Mouse (Mus musculus): ENCODE data around the gene Arsb. TPM values are rescaled to one million over a fixed set of nuclear protein-coding genes. Genes with fewer than 3 reads are reported as not detected.
"Not testable (repeated sequence)": the region's sequence is repeated elsewhere in the genome, so short reads cannot be mapped to it uniquely, and the experiment has no call there.

Arsb gene
- polyA plus RNA-seq, 1 experiment from 2014 or later, result 7.0 TPM

DNA sequence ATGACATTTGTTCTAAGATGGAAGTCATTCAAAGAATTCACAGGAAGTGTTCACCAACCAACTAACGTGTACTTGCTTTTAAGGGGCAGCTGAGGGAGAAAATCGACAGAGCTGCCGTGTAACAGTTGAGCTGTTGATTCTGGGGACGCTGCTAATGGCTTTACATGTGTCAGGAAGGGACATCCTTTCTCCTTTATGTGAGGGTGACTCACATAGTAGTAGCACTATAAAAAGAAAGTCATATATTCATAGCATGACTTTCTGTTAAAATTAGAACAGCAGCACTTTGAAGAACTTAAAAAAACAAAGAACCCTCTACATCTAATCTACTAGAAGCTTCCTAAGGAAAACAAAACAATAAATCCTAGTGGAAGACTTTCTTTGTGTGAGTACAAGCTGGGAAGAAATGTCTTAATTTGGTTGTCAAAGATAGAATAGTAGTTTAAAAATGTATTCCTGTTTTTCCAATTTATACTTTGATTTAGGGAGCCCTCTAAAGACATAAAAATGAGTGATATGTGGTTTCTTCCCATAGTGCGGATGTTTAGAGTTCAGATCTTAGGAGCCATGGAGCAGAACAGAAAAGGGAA, 25.7 kb downstream of the Arsb start:
- H3K9me3 ChIP-seq (ENCODE audit: control insufficient read depth, low read length), result no peaks in the 10 kb centered on the region
- no peaks in the 10 kb centered on the region for H3K4me1 ChIP-seq (replicated peaks; ENCODE audit: control insufficient read depth, insufficient read depth, low read length)
- DNase-seq (ENCODE audit: low spot score) (no peak), ATAC-seq (ENCODE audit: low FRiP score) (no peak)
- H3K9ac ChIP-seq (ENCODE audit: low read depth, low read length), result no peak overlapping the region
- no peaks in the 10 kb centered on the region for H3K36me3 ChIP-seq (ENCODE audit: control insufficient read depth, insufficient read depth, low read length)
- H3K27me3 ChIP-seq (ENCODE audit: control insufficient read depth, insufficient read depth, low read length), result no peaks in the 10 kb centered on the region
- 76% methylated on average over 5 of the region's 5 CpGs for WGBS
- no peak overlapping the region for H3K27ac ChIP-seq (ENCODE audit: low read depth, low read length)
- H3K4me2 ChIP-seq (replicated peaks; ENCODE audit: low read depth, low read length), result no peak overlapping the region
- no peak overlapping the region for H3K4me3 ChIP-seq (ENCODE audit: low read depth, low read length)

DNA sequence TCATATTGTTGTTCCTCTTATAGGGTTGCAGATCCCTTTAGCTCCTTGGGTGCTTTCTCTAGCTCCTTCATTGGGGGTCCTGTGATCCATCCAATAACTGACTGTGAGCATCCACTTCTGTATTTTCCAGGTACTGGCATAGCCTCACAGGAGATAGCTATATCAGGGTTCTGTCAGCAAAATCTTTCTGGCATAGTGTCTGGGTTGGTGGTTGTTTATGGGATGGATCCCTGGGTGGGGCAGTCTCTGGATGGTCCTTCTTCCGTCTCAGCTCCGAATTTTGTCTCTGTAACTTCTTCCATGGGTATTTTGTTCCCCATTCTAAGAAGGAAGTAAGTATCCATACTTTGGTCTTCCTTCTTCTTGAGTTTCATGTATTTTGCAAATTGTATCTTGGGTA, 38.9 kb downstream of the Arsb start:
- not testable (repeated sequence) for H3K9ac ChIP-seq (ENCODE audit: low read depth, low read length); H3K4me1 ChIP-seq (replicated peaks; ENCODE audit: control insufficient read depth, insufficient read depth, low read length); ATAC-seq (ENCODE audit: low FRiP score); H3K27ac ChIP-seq (ENCODE audit: low read depth, low read length); H3K4me2 ChIP-seq (replicated peaks; ENCODE audit: low read depth, low read length); H3K27me3 ChIP-seq (ENCODE audit: control insufficient read depth, insufficient read depth, low read length); H3K9me3 ChIP-seq (ENCODE audit: control insufficient read depth, low read length); H3K36me3 ChIP-seq (ENCODE audit: control insufficient read depth, insufficient read depth, low read length); H3K4me3 ChIP-seq (ENCODE audit: low read depth, low read length); DNase-seq (ENCODE audit: low spot score)
- 73% methylated on average over 2 of the region's 2 CpGs for WGBS

DNA sequence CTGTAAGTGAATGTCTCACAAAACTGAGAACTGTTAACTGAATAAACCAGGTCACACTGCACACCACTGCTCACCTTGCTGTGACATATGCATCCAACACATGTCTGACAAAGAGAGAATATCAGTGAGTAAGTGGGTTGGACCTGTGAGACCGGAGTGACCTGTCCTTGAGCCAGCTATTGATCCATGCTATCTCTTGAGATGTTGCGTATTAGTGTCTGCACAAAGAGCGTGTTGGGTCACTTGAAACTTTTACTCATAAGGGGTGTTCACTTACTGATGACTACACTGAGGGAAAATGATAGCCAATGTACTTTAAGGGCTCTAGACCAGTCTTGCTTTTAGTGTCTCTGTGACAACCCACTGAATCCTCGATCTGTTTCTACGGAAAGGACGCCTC, 42.7 kb downstream of the Arsb start:
- no peak overlapping the region for H3K9ac ChIP-seq (ENCODE audit: low read depth, low read length)
- no peaks in the 10 kb centered on the region for H3K4me1 ChIP-seq (replicated peaks; ENCODE audit: control insufficient read depth, insufficient read depth, low read length)
- no peak overlapping the region for H3K4me3 ChIP-seq (ENCODE audit: low read depth, low read length)
- no peak overlapping the region for H3K4me2 ChIP-seq (replicated peaks; ENCODE audit: low read depth, low read length)
- no peak overlapping the region for H3K27ac ChIP-seq (ENCODE audit: low read depth, low read length)
- H3K9me3 ChIP-seq (ENCODE audit: control insufficient read depth, low read length), result no peaks in the 10 kb centered on the region
- no peaks in the 10 kb centered on the region for H3K36me3 ChIP-seq (ENCODE audit: control insufficient read depth, insufficient read depth, low read length)
- no peaks in the 10 kb centered on the region for H3K27me3 ChIP-seq (ENCODE audit: control insufficient read depth, insufficient read depth, low read length)
- DNase-seq (ENCODE audit: low spot score), result no peak
- WGBS, result 98% methylated on average over 6 of the region's 6 CpGs
- ATAC-seq (ENCODE audit: low FRiP score), result no peak

GRCm38 (mm10) chr13:93814676-93815075, 43.2 kb downstream of the Arsb start:
- no peak for DNase-seq (ENCODE audit: low spot score)
- 93% methylated on average over 12 of the region's 12 CpGs for WGBS

GRCm38 (mm10) chr13:93815128-93815527, 43.7 kb downstream of the Arsb start:
- Histone ChIP-seq H3K27ac (ENCODE audit: low read depth, low read length) (no peak overlapping the region), H3K4me2 (replicated peaks; ENCODE audit: low read depth, low read length) (no peak overlapping the region), H3K36me3 (ENCODE audit: control insufficient read depth, insufficient read depth, low read length) (no peaks in the 10 kb centered on the region), H3K27me3 (ENCODE audit: control insufficient read depth, insufficient read depth, low read length) (no peaks in the 10 kb centered on the region), H3K4me1 (replicated peaks; ENCODE audit: control insufficient read depth, insufficient read depth, low read length) (no peaks in the 10 kb centered on the region), H3K9ac (ENCODE audit: low read depth, low read length) (no peak overlapping the region), H3K4me3 (ENCODE audit: low read depth, low read length) (no peak overlapping the region), H3K9me3 (ENCODE audit: control insufficient read depth, low read length) (0 out of 2 replicates have a peak, but pooled peaks cover 4% of the 10 kb centered on the region)
- ATAC-seq (ENCODE audit: low FRiP score) (no peak), DNase-seq (ENCODE audit: low spot score) (no peak)
- 83% methylated on average over 11 of the region's 11 CpGs for WGBS

More at GRCm38 (mm10) chr13:93814676-93815075, 43.2 kb downstream of the Arsb start:
- Histone ChIP-seq H3K9ac (ENCODE audit: low read depth, low read length) (no peak overlapping the region), H3K36me3 (ENCODE audit: control insufficient read depth, insufficient read depth, low read length) (no peaks in the 10 kb centered on the region), H3K4me3 (ENCODE audit: low read depth, low read length) (no peak overlapping the region), H3K9me3 (ENCODE audit: control insufficient read depth, low read length) (0 out of 2 replicates have a peak, but pooled peaks cover 4% of the 10 kb centered on the region), H3K27ac (ENCODE audit: low read depth, low read length) (no peak overlapping the region), H3K27me3 (ENCODE audit: control insufficient read depth, insufficient read depth, low read length) (no peaks in the 10 kb centered on the region), H3K4me2 (replicated peaks; ENCODE audit: low read depth, low read length) (no peak overlapping the region), H3K4me1 (replicated peaks; ENCODE audit: control insufficient read depth, insufficient read depth, low read length) (no peaks in the 10 kb centered on the region)
- no peak for ATAC-seq (ENCODE audit: low FRiP score)

DNA sequence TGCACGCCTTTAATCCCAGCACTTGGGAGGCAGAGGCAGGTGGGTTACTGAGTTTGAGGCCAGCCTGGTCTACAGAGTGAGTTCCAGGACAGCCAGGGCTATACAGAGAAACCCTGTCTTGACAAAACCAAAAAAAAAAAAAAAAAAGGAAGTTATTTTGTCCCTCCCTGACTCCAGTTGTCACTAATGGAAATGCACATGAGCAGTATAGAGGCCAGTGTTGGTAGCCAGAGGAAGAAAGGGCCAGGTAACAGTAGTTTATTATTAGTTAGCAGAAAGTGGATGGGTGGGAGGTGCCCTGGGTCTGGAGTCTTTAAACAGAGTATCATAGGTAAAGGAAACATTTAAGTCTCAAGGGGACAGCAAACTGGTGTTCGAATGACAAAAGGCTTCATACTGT, 44.7 kb downstream of the Arsb start:
- Histone ChIP-seq H3K9me3 (ENCODE audit: control insufficient read depth, low read length) (0 out of 2 replicates have a peak, but pooled peaks cover 4% of the 10 kb centered on the region), H3K4me3 (ENCODE audit: low read depth, low read length) (no peak overlapping the region), H3K4me2 (replicated peaks; ENCODE audit: low read depth, low read length) (no peak overlapping the region), H3K27ac (ENCODE audit: low read depth, low read length) (no peak overlapping the region), H3K27me3 (ENCODE audit: control insufficient read depth, insufficient read depth, low read length) (no peaks in the 10 kb centered on the region), H3K4me1 (replicated peaks; ENCODE audit: control insufficient read depth, insufficient read depth, low read length) (no peaks in the 10 kb centered on the region), H3K36me3 (ENCODE audit: control insufficient read depth, insufficient read depth, low read length) (no peaks in the 10 kb centered on the region), H3K9ac (ENCODE audit: low read depth, low read length) (no peak overlapping the region)
- no peak for ATAC-seq (ENCODE audit: low FRiP score)
- no peak for DNase-seq (ENCODE audit: low spot score)
- WGBS, result 85% methylated on average over 2 of the region's 2 CpGs

- no peak overlapping the region for H3K27ac ChIP-seq (ENCODE audit: low read depth, low read length)
- 46% methylated on average over 9 of the region's 9 CpGs for WGBS
- H3K4me2 ChIP-seq (replicated peaks; ENCODE audit: low read depth, low read length), result no peak overlapping the region
- no peaks in the 10 kb centered on the region for H3K36me3 ChIP-seq (ENCODE audit: control insufficient read depth, insufficient read depth, low read length)
- no peak overlapping the region for H3K4me3 ChIP-seq (ENCODE audit: low read depth, low read length)
- no peak for DNase-seq (ENCODE audit: low spot score)
- H3K9me3 ChIP-seq (ENCODE audit: control insufficient read depth, low read length), result 0 out of 2 replicates have a peak, but pooled peaks cover 4% of the 10 kb centered on the region
- no peak for ATAC-seq (ENCODE audit: low FRiP score)
- H3K9ac ChIP-seq (ENCODE audit: low read depth, low read length), result no peak overlapping the region
- H3K4me1 ChIP-seq (replicated peaks; ENCODE audit: control insufficient read depth, insufficient read depth, low read length), result no peaks in the 10 kb centered on the region
- no peaks in the 10 kb centered on the region for H3K27me3 ChIP-seq (ENCODE audit: control insufficient read depth, insufficient read depth, low read length)
These were observed 45.4 kb downstream of the Arsb start for GRCm38 (mm10) chr13:93816688-93817331.

DNA sequence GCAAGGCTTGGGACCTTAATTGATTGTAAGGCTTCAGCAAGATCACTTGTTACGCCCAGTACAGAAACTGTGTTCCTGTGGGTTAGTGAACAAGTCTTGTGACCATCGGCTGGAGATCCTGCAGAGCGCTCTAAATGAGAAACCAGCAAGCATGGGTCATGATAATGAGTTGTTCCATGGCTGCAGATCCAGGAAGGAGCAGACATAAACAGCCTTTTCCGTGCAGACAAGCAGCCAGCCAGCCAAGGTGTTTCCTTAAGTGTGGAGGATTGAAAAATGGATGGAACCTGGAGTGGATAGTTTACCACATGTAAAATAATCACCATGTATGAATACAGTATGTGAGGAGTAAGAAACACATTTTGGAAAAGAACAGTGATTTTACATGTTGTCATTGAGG, 48.7 kb downstream of the Arsb start:
- no peak overlapping the region for H3K27ac ChIP-seq (ENCODE audit: low read depth, low read length)
- H3K4me1 ChIP-seq (replicated peaks; ENCODE audit: control insufficient read depth, insufficient read depth, low read length), result no peaks in the 10 kb centered on the region
- DNase-seq (ENCODE audit: low spot score) (no peak), ATAC-seq (ENCODE audit: low FRiP score) (no peak)
- no peak overlapping the region for H3K4me3 ChIP-seq (ENCODE audit: low read depth, low read length)
- 0 out of 2 replicates have a peak, but pooled peaks cover 4% of the 10 kb centered on the region for H3K9me3 ChIP-seq (ENCODE audit: control insufficient read depth, low read length)
- H3K36me3 ChIP-seq (ENCODE audit: control insufficient read depth, insufficient read depth, low read length), result no peaks in the 10 kb centered on the region
- no peak overlapping the region for H3K9ac ChIP-seq (ENCODE audit: low read depth, low read length)
- no peaks in the 10 kb centered on the region for H3K27me3 ChIP-seq (ENCODE audit: control insufficient read depth, insufficient read depth, low read length)
- no peak overlapping the region for H3K4me2 ChIP-seq (replicated peaks; ENCODE audit: low read depth, low read length)
- WGBS, result 87% methylated on average over 4 of the region's 4 CpGs

- H3K36me3 ChIP-seq (ENCODE audit: control insufficient read depth, insufficient read depth, low read length), result no peaks in the 10 kb centered on the region
- H3K9me3 ChIP-seq (ENCODE audit: control insufficient read depth, low read length), result 0 out of 2 replicates have a peak, but pooled peaks cover 4% of the 10 kb centered on the region
- H3K9ac ChIP-seq (ENCODE audit: low read depth, low read length), result no peak overlapping the region
- no peak overlapping the region for H3K4me2 ChIP-seq (replicated peaks; ENCODE audit: low read depth, low read length)
- no peak overlapping the region for H3K4me3 ChIP-seq (ENCODE audit: low read depth, low read length)
- no peaks in the 10 kb centered on the region for H3K4me1 ChIP-seq (replicated peaks; ENCODE audit: control insufficient read depth, insufficient read depth, low read length)
- 75% methylated on average over 6 of the region's 6 CpGs for WGBS
- H3K27me3 ChIP-seq (ENCODE audit: control insufficient read depth, insufficient read depth, low read length), result no peaks in the 10 kb centered on the region
- ATAC-seq (ENCODE audit: low FRiP score) (no peak), DNase-seq (ENCODE audit: low spot score) (no peak)
- H3K27ac ChIP-seq (ENCODE audit: low read depth, low read length), result no peak overlapping the region
These were observed 50.6 kb downstream of the Arsb start for GRCm38 (mm10) chr13:93822001-93822400.
